Mouse (Mus musculus): ENCODE data around the gene Rbpjl. TPM values are rescaled to one million over a fixed set of nuclear protein-coding genes. Genes with fewer than 3 reads are reported as not detected.

Gene Rbpjl
- total RNA-seq (2021) = not detected
- polyA plus RNA-seq (2012; rRNA removed) = 0.03 and 0.18 TPM in 2 replicates
- long read RNA-seq = 0 reads

GRCm38 (mm10) chr2:164402906-164403305 is at the start of gene Rbpjl:
Rbpjl (plus strand) TSS chr2:164403141.
- H3K27ac ChIP-seq = no peak within 1 kb of the TSS
- H3K27me3 ChIP-seq (ENCODE audit: control insufficient read depth, insufficient read depth, low read length) = peaks cover 8% of the 10 kb centered on the region
- no peak within 1 kb of the TSS for H3K9ac ChIP-seq (ENCODE audit: low read depth, low read length)
- no peak within 1 kb of the TSS for H3K4me3 ChIP-seq
- peak; percentile 71 to 77 for DNase-seq
- H3K79me2 ChIP-seq (replicated peaks; ENCODE audit: control insufficient read depth, insufficient read depth, low read length) = no peaks in the 10 kb centered on the region
- no peaks in the 10 kb centered on the region for H3K36me3 ChIP-seq (ENCODE audit: control insufficient read depth, insufficient read depth, low read length)
- TF ChIP-seq CTCF (IDR thresholded peaks at IDR 0.05) (no peak; the same call in 1 of the 2 replicates), POLR2A (IDR thresholded peaks at IDR 0.05; ENCODE audit: insufficient read depth, low read depth, low read length) (no peak), EP300 (IDR thresholded peaks at IDR 0.05; ENCODE audit: insufficient read depth, low read depth, low read length) (no peak)
- intact Hi-C loops (cut with DNase I) = loop anchor here (10.0 kb wide), 1 partner anchor 268 kb away; no protein-coding TSS in a partner anchor
- peaks cover 2% of the 10 kb centered on the region; the same call in 1 of the 2 replicates for H3K4me1 ChIP-seq (ENCODE audit: control insufficient read depth, insufficient read depth, low read length)
- WGBS = 8% methylated on average over 17 of the region's 17 CpGs

GRCm38 (mm10) chr2:164353356-164353755 is 49.6 kb upstream of the Rbpjl start:
- DNase-seq = no peak
- intact Hi-C loops (cut with DNase I) = no loop called here
- Histone ChIP-seq H3K36me3 (ENCODE audit: control insufficient read depth, insufficient read depth, low read length) (no peaks in the 10 kb centered on the region), H3K27ac (no peak overlapping the region), H3K4me1 (ENCODE audit: control insufficient read depth, insufficient read depth, low read length) (no peaks in the 10 kb centered on the region), H3K9ac (ENCODE audit: low read depth, low read length) (no peak overlapping the region), H3K4me3 (no peak overlapping the region), H3K79me2 (replicated peaks; ENCODE audit: control insufficient read depth, insufficient read depth, low read length) (no peaks in the 10 kb centered on the region), H3K27me3 (ENCODE audit: control insufficient read depth, insufficient read depth, low read length) (no peaks in the 10 kb centered on the region)
- WGBS = 87% methylated on average over 11 of the region's 11 CpGs
- no peak for TF ChIP-seq CTCF (IDR thresholded peaks at IDR 0.05)
- no peak for TF ChIP-seq EP300 (IDR thresholded peaks at IDR 0.05; ENCODE audit: insufficient read depth, low read depth, low read length)
- no peak for TF ChIP-seq POLR2A (IDR thresholded peaks at IDR 0.05; ENCODE audit: insufficient read depth, low read depth, low read length)

DNA sequence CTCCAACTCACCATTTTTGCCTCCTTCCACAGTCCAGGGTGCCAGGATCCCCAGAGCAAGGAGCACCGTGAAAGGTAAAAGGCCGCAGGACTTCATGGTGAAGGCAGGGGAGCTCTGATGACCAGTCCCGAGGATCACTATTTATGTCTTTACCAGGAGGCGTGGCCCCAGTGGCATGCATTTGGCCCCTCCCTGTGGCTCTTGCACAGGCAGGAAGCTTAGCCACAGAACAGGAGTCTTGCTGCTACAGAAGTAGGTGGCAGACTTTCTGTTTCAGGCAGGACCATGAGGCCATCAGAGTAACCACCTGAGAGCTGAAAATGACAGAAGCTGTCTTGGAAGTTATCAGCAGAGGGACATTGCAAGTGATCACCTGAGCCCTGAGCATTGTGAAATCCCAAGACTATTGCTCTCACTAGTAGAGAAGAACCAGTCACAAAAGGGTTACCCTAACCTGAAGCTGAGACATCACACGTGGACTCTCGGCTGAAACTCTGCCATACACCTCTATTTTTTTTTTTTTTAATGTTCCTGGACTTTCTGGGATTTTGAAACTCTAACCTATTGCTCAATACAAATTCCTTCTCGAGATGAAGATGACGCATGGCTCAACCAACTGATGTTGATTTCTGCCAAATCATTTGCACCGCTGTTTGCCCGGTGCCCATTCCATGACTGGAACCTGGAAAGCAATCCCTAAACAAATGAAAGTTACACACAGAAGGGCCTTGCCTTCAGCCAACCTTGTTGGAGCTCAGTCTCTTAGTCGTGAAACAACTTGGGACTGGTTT is 46.6 kb upstream of the Rbpjl start:
- Histone ChIP-seq H3K79me2 (replicated peaks; ENCODE audit: control insufficient read depth, insufficient read depth, low read length) (no peaks in the 10 kb centered on the region), H3K27ac (no peak overlapping the region)

DNA sequence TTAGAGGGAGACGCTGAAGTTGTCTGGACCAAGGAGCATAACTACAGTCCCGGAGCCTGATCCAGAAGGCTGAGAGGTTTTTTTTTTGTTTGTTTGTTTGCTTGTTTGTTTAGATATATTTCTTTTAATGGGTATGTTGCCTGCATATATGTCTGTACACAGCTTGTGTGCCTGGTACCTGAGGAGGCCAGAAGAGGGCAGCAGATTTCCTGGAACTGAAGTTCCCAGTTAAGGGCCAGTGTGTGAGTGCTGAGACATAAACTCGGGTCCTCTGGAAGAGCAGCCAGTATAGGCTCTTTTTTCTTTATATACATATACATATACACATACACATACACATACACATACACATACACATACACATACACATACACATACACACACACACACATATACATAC is 44.6 kb upstream of the Rbpjl start:
- no peaks in the 10 kb centered on the region for H3K36me3 ChIP-seq (ENCODE audit: control insufficient read depth, insufficient read depth, low read length)
- intact Hi-C loops (cut with DNase I) = no loop called here
- H3K27me3 ChIP-seq (ENCODE audit: control insufficient read depth, insufficient read depth, low read length) = 0 out of 2 replicates have a peak, but pooled peaks cover 3% of the 10 kb centered on the region

More for the DNA sequence above, 46.6 kb upstream of the Rbpjl start:
- no peak for DNase-seq
- no peak overlapping the region for H3K4me3 ChIP-seq
- H3K4me1 ChIP-seq (ENCODE audit: control insufficient read depth, insufficient read depth, low read length) = no peaks in the 10 kb centered on the region
- H3K27me3 ChIP-seq (ENCODE audit: control insufficient read depth, insufficient read depth, low read length) = 0 out of 2 replicates have a peak, but pooled peaks cover 2% of the 10 kb centered on the region
- 74% methylated on average over 11 of the region's 11 CpGs for WGBS
- H3K36me3 ChIP-seq (ENCODE audit: control insufficient read depth, insufficient read depth, low read length) = no peaks in the 10 kb centered on the region
- intact Hi-C loops (cut with DNase I) = no loop called here
- TF ChIP-seq EP300 (IDR thresholded peaks at IDR 0.05; ENCODE audit: insufficient read depth, low read depth, low read length) (no peak), CTCF (IDR thresholded peaks at IDR 0.05) (no peak), POLR2A (IDR thresholded peaks at IDR 0.05; ENCODE audit: insufficient read depth, low read depth, low read length) (no peak)
- H3K9ac ChIP-seq (ENCODE audit: low read depth, low read length) = no peak overlapping the region

GRCm38 (mm10) chr2:164359031-164359430 is 43.9 kb upstream of the Rbpjl start:
- DNase-seq = no peak
- H3K27ac ChIP-seq = no peak overlapping the region
- H3K36me3 ChIP-seq (ENCODE audit: control insufficient read depth, insufficient read depth, low read length) = no peaks in the 10 kb centered on the region
- 75% methylated on average over 5 of the region's 5 CpGs for WGBS
- H3K9ac ChIP-seq (ENCODE audit: low read depth, low read length) = no peak overlapping the region
- no peak overlapping the region for H3K4me3 ChIP-seq
- no peaks in the 10 kb centered on the region for H3K79me2 ChIP-seq (replicated peaks; ENCODE audit: control insufficient read depth, insufficient read depth, low read length)
- TF ChIP-seq POLR2A (IDR thresholded peaks at IDR 0.05; ENCODE audit: insufficient read depth, low read depth, low read length) = no peak
- TF ChIP-seq CTCF (IDR thresholded peaks at IDR 0.05) = no peak
- TF ChIP-seq EP300 (IDR thresholded peaks at IDR 0.05; ENCODE audit: insufficient read depth, low read depth, low read length) = no peak
- intact Hi-C loops (cut with DNase I) = no loop called here
- 0 out of 2 replicates have a peak, but pooled peaks cover 3% of the 10 kb centered on the region for H3K27me3 ChIP-seq (ENCODE audit: control insufficient read depth, insufficient read depth, low read length)
- H3K4me1 ChIP-seq (ENCODE audit: control insufficient read depth, insufficient read depth, low read length) = no peaks in the 10 kb centered on the region

More for the DNA sequence above, 44.6 kb upstream of the Rbpjl start:
- Histone ChIP-seq H3K9ac (ENCODE audit: low read depth, low read length) (no peak overlapping the region), H3K27ac (no peak overlapping the region), H3K4me3 (no peak overlapping the region), H3K79me2 (replicated peaks; ENCODE audit: control insufficient read depth, insufficient read depth, low read length) (no peaks in the 10 kb centered on the region), H3K4me1 (ENCODE audit: control insufficient read depth, insufficient read depth, low read length) (no peaks in the 10 kb centered on the region)
- DNase-seq = no peak
- no peak for TF ChIP-seq POLR2A (IDR thresholded peaks at IDR 0.05; ENCODE audit: insufficient read depth, low read depth, low read length)
- no peak for TF ChIP-seq EP300 (IDR thresholded peaks at IDR 0.05; ENCODE audit: insufficient read depth, low read depth, low read length)
- peak; percentile 37 for TF ChIP-seq CTCF (IDR thresholded peaks at IDR 0.05)
- WGBS = 85% methylated on average over 3 of the region's 3 CpGs

- Histone ChIP-seq H3K27ac (no peak overlapping the region), H3K36me3 (ENCODE audit: control insufficient read depth, insufficient read depth, low read length) (no peaks in the 10 kb centered on the region), H3K9ac (ENCODE audit: low read depth, low read length) (no peak overlapping the region), H3K4me3 (no peak overlapping the region), H3K79me2 (replicated peaks; ENCODE audit: control insufficient read depth, insufficient read depth, low read length) (no peaks in the 10 kb centered on the region), H3K4me1 (ENCODE audit: control insufficient read depth, insufficient read depth, low read length) (no peaks in the 10 kb centered on the region), H3K27me3 (ENCODE audit: control insufficient read depth, insufficient read depth, low read length) (0 out of 2 replicates have a peak, but pooled peaks cover 3% of the 10 kb centered on the region)
- 71% methylated on average over 5 of the region's 5 CpGs for WGBS
- intact Hi-C loops (cut with DNase I) = no loop called here
- no peak for DNase-seq
- TF ChIP-seq POLR2A (IDR thresholded peaks at IDR 0.05; ENCODE audit: insufficient read depth, low read depth, low read length) (no peak), EP300 (IDR thresholded peaks at IDR 0.05; ENCODE audit: insufficient read depth, low read depth, low read length) (no peak), CTCF (IDR thresholded peaks at IDR 0.05) (no peak)
These were observed 43.3 kb upstream of the Rbpjl start for GRCm38 (mm10) chr2:164359668-164360067.
